Mouse (Mus musculus): ENCODE measurements around the gene Ky. TPM values are rescaled to one million over a fixed set of nuclear protein-coding genes. Genes with fewer than 3 reads are reported as not detected.

Gene Ky
- 1 to 10 TPM; 1.6 to 4.0 TPM for total RNA-seq (2021)
- long read RNA-seq, experiment 1, partial matches to known transcripts, result 0 of 1 reads
- long read RNA-seq, experiment 1, other reads (novel, unspliced or antisense), result 1 of 1 reads
- long read RNA-seq, experiment 2, full-length matches to known transcripts, result 1 of 1 reads
- long read RNA-seq, experiment 2, partial matches to known transcripts, result 0 of 1 reads
- long read RNA-seq, experiment 2, other reads (novel, unspliced or antisense), result 0 of 1 reads

DNA sequence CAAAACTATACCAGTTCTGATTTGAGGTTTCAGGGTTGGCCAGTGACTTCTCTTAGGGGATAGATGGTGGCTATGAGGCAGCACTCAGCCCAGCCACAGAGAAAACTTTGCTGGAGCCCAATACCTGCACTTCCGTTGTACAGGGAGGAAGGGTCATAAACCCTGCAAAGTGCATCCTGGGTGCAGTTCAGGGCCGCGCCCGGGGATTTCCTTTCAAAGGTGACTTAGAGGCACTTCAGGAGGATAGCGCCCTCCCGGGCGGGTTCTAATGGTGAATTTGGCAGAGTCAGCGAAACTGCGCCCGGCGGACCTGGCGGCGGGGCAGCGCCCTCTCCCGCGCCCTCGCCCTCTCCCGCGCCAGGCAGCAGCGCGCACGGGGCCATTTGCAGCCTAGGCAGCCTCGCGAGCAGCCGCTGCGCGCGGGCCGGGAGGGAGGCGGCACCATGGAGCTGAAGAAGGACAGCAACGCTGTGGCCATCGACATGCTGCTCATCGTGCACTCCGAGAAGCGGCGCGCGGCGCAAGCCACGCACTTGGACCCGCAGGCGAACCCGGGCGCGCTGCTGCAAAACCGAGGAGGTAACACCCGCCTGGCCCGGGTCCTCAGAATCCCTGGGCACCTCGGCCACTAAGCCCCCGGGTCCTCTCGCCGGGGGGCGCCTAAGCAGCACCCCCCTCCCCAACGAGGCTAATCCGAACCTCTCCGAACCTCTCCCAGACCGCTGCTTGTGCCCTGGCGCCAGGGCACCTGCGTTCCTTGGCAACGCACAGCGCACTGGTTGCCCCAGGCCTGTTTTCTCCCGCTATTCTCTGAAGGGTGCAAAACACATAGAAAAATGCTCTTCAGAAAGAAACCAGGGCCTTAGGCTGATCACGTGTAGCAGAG is at the start of gene Ky:
TSS of gene Ky (plus strand) at position 51 of the 886 bp plus-strand sequence.
- no peak for DNase-seq (ENCODE audit: low spot score in 2 of 2)

- no peak for DNase-seq (ENCODE audit: low spot score in 2 of 2)
Measured at GRCm38 (mm10) chr9:102462251-102462650, 43.3 kb upstream of the Ky start.

DNA sequence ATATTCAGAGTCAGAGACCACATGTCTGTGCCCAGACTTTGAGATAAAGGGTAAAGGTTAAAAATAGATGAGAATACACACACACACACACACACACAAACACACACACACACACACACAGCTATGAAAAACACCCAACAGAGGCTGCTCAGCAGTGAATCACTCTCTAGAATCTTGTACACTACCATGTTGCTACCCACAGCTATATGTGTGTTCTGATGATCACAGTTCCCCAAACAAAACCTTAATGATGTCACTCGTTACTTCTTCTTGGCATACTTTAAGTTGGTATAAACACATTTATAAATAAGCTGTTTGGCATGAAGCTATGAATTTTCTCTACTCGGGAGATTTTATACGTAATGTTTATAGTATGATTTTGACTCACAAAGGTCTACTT is 40.5 kb upstream of the Ky start:
- DNase-seq (ENCODE audit: low spot score in 2 of 2), result no peak

GRCm38 (mm10) chr9:102465726-102466125 is 39.8 kb upstream of the Ky start:
- no peak for DNase-seq (ENCODE audit: low spot score in 2 of 2)

DNA sequence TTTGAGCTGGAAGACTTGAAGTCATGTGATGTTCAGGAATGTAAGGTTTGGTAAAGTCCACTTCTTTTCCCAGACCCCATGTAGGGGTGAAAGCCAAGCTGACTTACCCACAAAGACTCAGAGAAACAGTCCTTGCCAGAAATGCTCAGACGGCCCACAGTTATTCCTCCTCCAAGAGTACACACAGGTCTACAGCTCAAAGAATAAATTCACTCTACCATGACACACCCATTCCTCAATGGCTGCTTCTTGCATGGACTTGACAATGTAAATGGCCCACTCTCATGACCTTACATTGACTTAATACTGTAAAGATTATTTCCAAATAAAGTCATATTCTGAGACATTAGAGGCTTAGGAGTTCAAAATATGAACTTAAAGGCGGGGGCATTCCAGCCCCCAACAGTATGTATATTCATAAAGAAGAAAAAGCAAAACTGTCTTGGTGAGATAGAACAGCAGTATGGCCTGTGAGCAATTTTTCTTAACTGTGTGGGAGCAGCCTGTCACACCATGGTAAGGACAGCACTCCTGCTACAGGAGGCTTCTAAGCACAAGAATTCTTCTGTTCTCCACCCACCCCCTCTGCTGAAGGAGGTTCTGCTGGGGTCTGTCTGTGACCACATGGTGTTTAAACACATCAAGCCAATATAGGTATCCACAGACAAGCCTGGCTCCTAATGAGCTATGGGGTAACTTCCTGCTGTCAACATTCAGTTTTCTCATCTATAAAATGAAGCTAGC is 35.3 kb upstream of the Ky start:
- no peak for DNase-seq (ENCODE audit: low spot score in 2 of 2)

DNA sequence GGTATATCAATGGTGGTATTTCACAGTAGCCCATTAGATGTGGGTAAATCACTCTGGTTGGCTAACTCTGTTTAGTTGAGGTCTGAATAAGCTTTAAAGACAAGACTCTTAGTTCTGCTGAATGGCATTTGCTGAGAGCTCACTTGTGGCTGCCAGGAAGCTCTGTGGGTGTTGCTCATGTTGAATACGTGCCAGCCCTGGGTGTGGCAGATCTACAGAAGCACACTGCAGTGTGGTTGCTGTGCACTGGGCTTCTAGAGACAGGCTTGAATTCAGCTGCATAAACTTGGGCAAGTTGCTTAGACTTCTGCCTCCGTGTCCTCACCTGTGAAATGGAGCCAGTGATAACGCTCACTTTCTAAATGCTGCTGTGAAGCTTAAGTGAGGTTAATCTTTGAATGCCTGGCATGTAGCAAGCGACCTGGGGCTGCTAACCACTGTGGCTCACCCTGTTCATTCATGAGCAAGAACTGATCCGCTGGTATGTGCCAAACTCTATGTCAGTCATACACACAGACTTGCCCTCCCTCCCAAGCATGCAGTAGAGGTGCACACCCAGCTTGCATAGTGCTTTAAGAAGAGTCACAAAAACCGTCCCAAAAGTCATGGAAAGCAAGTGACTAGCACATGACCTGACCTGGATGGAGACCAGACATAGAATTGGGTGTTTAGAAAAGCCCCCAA is 27.6 kb upstream of the Ky start:
- no peak for DNase-seq (ENCODE audit: low spot score in 2 of 2)

GRCm38 (mm10) chr9:102478451-102478835 is 27.1 kb upstream of the Ky start:
- DNase-seq (ENCODE audit: low spot score in 2 of 2), result no peak

DNA sequence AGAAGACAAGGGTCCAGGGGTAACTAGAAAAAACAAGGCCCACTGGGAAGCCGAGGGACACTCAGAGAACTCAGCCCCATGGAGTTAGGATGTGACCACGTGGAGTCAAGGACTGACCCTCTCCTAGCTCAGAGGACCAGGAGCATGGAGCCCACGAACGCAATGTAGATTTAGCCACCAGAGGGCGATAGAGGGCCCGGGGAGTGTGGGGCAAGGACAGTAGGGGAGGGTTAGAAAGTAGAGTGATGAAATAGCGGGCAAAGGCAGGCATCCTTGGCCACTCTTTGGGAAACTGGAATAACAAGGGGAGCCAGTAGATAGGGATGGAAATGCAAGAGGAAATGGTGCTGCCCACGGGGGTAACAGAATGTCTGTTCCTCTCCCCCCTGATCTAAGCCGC is 26.5 kb upstream of the Ky start:
- DNase-seq (ENCODE audit: low spot score in 2 of 2), result peak in 1 of 2 experiments; percentile 29

GRCm38 (mm10) chr9:102492031-102492795 is 13.3 kb upstream of the Ky start:
- DNase-seq (ENCODE audit: low spot score in 2 of 2), result no peak

GRCm38 (mm10) chr9:102493044-102493443 is 12.5 kb upstream of the Ky start:
- no peak for DNase-seq (ENCODE audit: low spot score in 2 of 2)

DNA sequence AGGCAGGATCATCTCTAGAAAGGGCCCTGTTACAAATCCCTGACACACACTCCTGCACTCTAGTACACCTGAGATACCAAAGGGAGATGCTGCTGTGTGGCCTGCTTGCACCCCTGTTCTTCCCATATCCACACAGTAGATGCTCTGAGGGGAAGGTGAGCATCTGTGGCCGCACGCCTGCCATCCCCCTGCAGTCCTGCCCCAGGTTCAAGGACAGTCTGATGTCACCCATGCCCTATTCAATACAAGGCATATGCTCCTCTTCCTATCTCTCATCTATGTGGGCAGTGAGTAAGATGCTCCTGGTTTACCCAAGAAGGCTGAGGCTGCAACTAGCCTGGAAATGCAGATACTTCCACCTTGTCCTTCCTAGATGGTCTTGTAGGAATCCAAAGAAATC is 11.6 kb upstream of the Ky start:
- DNase-seq (ENCODE audit: low spot score in 2 of 2), result no peak

- DNase-seq (ENCODE audit: low spot score in 2 of 2), result no peak
Measured at GRCm38 (mm10) chr9:102494454-102494853, 11.1 kb upstream of the Ky start.

DNA sequence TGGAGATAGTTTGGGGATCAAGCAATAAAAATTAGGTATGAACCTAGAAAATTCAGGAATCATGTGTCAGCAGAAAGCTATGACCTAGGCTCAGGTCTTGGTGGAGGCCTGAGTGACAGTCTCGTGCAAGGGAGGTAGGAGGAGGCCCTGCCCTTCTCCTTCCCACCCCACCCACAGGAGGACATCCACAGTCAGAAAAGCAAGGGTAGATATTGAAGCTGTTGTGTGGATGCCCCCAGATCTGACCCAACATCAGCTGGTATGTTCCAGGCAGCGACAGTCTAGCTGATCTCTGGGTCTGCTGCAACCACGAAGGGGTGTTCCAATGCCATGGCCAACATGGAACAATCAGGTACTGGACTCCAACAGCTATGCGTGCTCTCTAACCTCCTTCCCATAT is 10.3 kb upstream of the Ky start:
- no peak for DNase-seq (ENCODE audit: low spot score in 2 of 2)

DNA sequence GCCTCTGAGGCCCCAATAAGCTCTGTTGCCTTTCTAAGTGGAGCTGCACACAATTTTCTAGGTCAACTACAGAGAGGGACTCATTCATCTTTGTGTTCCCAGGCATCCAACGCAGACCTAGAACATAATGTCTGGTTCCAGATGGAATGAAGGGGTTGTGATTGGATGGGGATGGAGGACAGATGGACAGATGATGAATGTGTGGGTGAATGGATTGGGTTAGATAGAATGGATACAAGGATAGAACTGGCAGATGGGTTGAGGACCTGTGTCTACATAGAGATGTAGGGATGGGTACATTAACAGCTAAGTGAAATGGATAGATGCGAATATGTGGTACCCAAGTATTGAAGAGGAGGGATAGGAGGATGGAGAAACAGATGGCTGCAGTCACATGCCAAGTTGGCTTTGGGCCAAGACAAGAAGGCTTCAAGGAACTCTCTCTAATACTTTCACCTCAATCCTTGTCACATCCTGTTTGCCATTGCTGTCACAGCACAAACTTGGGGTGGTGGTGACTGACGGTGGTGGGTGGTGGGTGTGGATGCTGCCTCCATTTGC is 9.0 kb upstream of the Ky start:
- no peak for DNase-seq (ENCODE audit: low spot score in 2 of 2)

GRCm38 (mm10) chr9:102497089-102497690 is 8.4 kb upstream of the Ky start:
- DNase-seq (ENCODE audit: low spot score in 2 of 2), result no peak

GRCm38 (mm10) chr9:102497833-102498430 is 7.6 kb upstream of the Ky start:
- no peak for DNase-seq (ENCODE audit: low spot score in 2 of 2)

- DNase-seq (ENCODE audit: low spot score in 2 of 2), result no peak
Measured at GRCm38 (mm10) chr9:102498701-102499100, 6.8 kb upstream of the Ky start.

- no peak for DNase-seq (ENCODE audit: low spot score in 2 of 2)
Measured at GRCm38 (mm10) chr9:102499266-102499665, 6.3 kb upstream of the Ky start.

DNA sequence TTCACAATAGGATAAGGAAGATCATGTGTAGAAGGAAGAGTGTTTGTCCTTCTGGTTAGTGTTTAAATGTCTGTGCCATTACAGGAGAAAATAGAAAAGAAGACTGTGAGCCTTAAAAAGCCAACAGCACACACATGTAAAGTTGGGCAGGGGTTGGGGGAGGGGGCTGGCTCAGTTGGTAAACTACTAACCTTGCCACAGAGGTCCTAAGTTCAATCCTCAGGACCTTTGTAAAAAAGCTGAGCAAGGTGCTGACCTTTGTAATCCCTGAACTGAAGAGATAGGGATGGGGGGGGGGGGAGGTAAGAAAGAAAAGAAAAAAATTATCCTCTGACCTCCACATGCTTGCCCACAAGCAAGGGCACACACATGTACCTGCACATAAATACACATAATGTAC is 5.8 kb upstream of the Ky start:
- DNase-seq (ENCODE audit: low spot score in 2 of 2), result no peak
